Comparison of ENCODE assay signal across 14 mouse cellular contexts in genomic region chr2:115250019-115250807, GRCm38 (mm10).
DNase-seq lines count a peak whose midpoint lies in the region; ATAC-seq and TF ChIP-seq lines count a peak whose summit lies in the region.
"Had no signal": no experiment of that assay in that cellular context is flagged by ENCODE, and none has a peak within 500 bp of the region (broad histone marks: within the 10 kb centered on the region; RNA-seq: fewer than 3 reads in every experiment).

No protein-coding gene starts in this region.

- H3K36me3 ChIP-seq in lung, embryonic 14.5 days (ENCODE audit: insufficient read depth) = no peaks in the 10 kb centered on the region
- H3K36me3 ChIP-seq in hindbrain, embryonic 11.5 days (ENCODE audit: control insufficient read depth, insufficient read depth, low read length) = no peaks in the 10 kb centered on the region
- H3K36me3 ChIP-seq: G1E; hindbrain, embryonic 15.5 days had no signal

- ATAC-seq in frontal cortex, adult (ENCODE audit: low TSS enrichment) = 0 out of 2 replicates have a peak, but pooled peaks have one; percentile 34
- ATAC-seq in lung, embryonic 14.5 days (ENCODE audit: insufficient read depth) = peak; percentile 84
- ATAC-seq in hindbrain, embryonic 11.5 days (ENCODE audit: low FRiP score) = no peak

- WGBS in lung, embryonic 14.5 days = 33% methylated on average over 5 of the region's 5 CpGs
- 74% methylated on average over 5 of the region's 5 CpGs for WGBS in hindbrain, embryonic 11.5 days

- H3K4me1 ChIP-seq in lung, embryonic 14.5 days (ENCODE audit: insufficient read depth) = peaks cover 7% of the 10 kb centered on the region; the same call in 1 of the 2 replicates
- no peaks in the 10 kb centered on the region for H3K4me1 ChIP-seq in hindbrain, embryonic 11.5 days (replicated peaks; ENCODE audit: control insufficient read depth, insufficient read depth, low read length)
- H3K4me1 ChIP-seq: hindbrain, embryonic 15.5 days had no signal

- H3K27ac ChIP-seq in lung, embryonic 14.5 days (ENCODE audit: low read depth) = peak overlapping the region; percentile 80
- H3K27ac ChIP-seq in hindbrain, embryonic 11.5 days (ENCODE audit: low read depth, low read length) = no peak overlapping the region
- H3K27ac ChIP-seq: hindbrain, embryonic 15.5 days had no signal

- no peaks in the 10 kb centered on the region for H3K9me3 ChIP-seq in lung, embryonic 14.5 days (ENCODE audit: low read depth, low read length)
- no peaks in the 10 kb centered on the region for H3K9me3 ChIP-seq in hindbrain, embryonic 11.5 days (ENCODE audit: control insufficient read depth, low read length)
- H3K9me3 ChIP-seq: G1E; hindbrain, embryonic 15.5 days had no signal

- intact Hi-C loops in left cerebral cortex, postnatal 10 days (cut with DNase I) = no loop called here

- no peak overlapping the region for H3K4me2 ChIP-seq in lung, embryonic 14.5 days
- H3K4me2 ChIP-seq in hindbrain, embryonic 11.5 days (replicated peaks; ENCODE audit: low read depth, low read length) = no peak overlapping the region
- H3K4me2 ChIP-seq: hindbrain, embryonic 15.5 days had no signal

- no peak overlapping the region for H3K4me3 ChIP-seq in lung, embryonic 14.5 days (ENCODE audit: low read depth, low read length)
- H3K4me3 ChIP-seq in hindbrain, embryonic 11.5 days (ENCODE audit: low read depth, low read length) = no peak overlapping the region
- H3K4me3 ChIP-seq: hindbrain, embryonic 15.5 days had no signal

- no peak overlapping the region for H3K9ac ChIP-seq in lung, embryonic 14.5 days
- H3K9ac ChIP-seq in hindbrain, embryonic 11.5 days (ENCODE audit: low read depth, low read length) = no peak overlapping the region
- H3K9ac ChIP-seq: hindbrain, embryonic 15.5 days had no signal

- no peak for DNase-seq in frontal cortex, postnatal 14 days (ENCODE audit: low spot score in 2 of 2)
- DNase-seq in lung, embryonic 14.5 days = peak; percentile 95
- no peak for DNase-seq in lung, adult 18-20 months
- DNase-seq in brain, embryonic 18.5 days (ENCODE audit: low read depth, low spot score) = peak; percentile 47
- peak; percentile 28 for DNase-seq in lung, postnatal 36 days
- no peak for DNase-seq in left cerebral cortex, postnatal 10 days (ENCODE audit: extremely low spot score in 1 of 2, low spot score in 2 of 2)
- DNase-seq in hindbrain, embryonic 11.5 days (ENCODE audit: low spot score) = no peak
- DNase-seq: B cell, adult 2 months; cerebellum, postnatal 25 days; gastrocnemius, postnatal 25 days; right cerebral cortex, postnatal 25 days had no signal

- no peak for TF ChIP-seq CTCF in lung, embryonic 14.5 days (IDR thresholded peaks at IDR 0.05; ENCODE audit: low read depth)

- H3K27me3 ChIP-seq in lung, embryonic 14.5 days (ENCODE audit: insufficient read depth, low read length) = no peaks in the 10 kb centered on the region
- no peaks in the 10 kb centered on the region for H3K27me3 ChIP-seq in hindbrain, embryonic 11.5 days (ENCODE audit: control insufficient read depth, insufficient read depth, low read length)
- H3K27me3 ChIP-seq: hindbrain, embryonic 15.5 days had no signal

Comparison
In these comparisons a context has a peak if more than half of its experiments do, and no peak if none do; other contexts are left out.
1. DNase-seq: peak in lung, embryonic 14.5 days (single experiment), brain, embryonic 18.5 days (single experiment) and lung, postnatal 36 days (single experiment); none in frontal cortex, postnatal 14 days (0 of 2), lung, adult 18-20 months (0 of 2), left cerebral cortex, postnatal 10 days (0 of 2) and hindbrain, embryonic 11.5 days (single experiment).